Mouse (Mus musculus) forebrain, postnatal 0 days (tissue): Measurements from ENCODE around the gene Vmn1r160. TPM values are rescaled to one million over a fixed set of nuclear protein-coding genes. Genes with fewer than 3 reads are reported as not detected.
"Not testable (repeated sequence)": the region's sequence is repeated elsewhere in the genome, so short reads cannot be mapped to it uniquely, and the experiment has no call there.

Experiments
- ATAC-seq: fragments of 200-750 bp; cut with Nextera tagmentation; 2 replicates; pipeline ENCODE4 v1.8.0; 2017; ENCODE audit warnings: mild to moderate bottlenecking, moderate library complexity
- DNase-seq: peaks from one replicate; pipeline ENCODE4 v3.0.0-alpha.2; 2015
- H3K27ac ChIP-seq: fragments of 300-500 bp; sonication (generic); 2 replicates; pipeline ENCODE4 v1.5.1; 2014; ENCODE audit warnings: low read depth, mild to moderate bottlenecking, antibody characterized with exemption, low read length, moderate library complexity, mixed read lengths
- H3K27me3 ChIP-seq: fragments of 300-500 bp; sonication (generic); 2 replicates; pipeline ENCODE4 v1.6.1; 2014; ENCODE audit warnings: mild to moderate bottlenecking, low read length, mixed read lengths; ENCODE audit not compliant: insufficient read depth
- H3K36me3 ChIP-seq: fragments of 300-500 bp; sonication (generic); 2 replicates; pipeline ENCODE4 v1.6.1; 2014; ENCODE audit warnings: mild to moderate bottlenecking, moderate library complexity; ENCODE audit not compliant: insufficient read depth
- H3K4me1 ChIP-seq: fragments of 300-500 bp; sonication (generic); 2 replicates; pipeline ENCODE4 v1.6.1; 2014; ENCODE audit warnings: antibody characterized with exemption; ENCODE audit not compliant: insufficient read depth
- H3K4me2 ChIP-seq: fragments of 300-500 bp; sonication (generic); 2 replicates; pipeline ENCODE4 v1.6.1; 2014; ENCODE audit warnings: low read depth, mild to moderate bottlenecking, moderate library complexity
- H3K4me3 ChIP-seq: fragments of 300-500 bp; sonication (generic); 2 replicates; pipeline ENCODE4 v1.5.1; 2014; ENCODE audit warnings: low read depth, low read length, mixed read lengths
- H3K9ac ChIP-seq: fragments of 300-500 bp; sonication (generic); 2 replicates; pipeline ENCODE4 v1.6.1; 2014; ENCODE audit warnings: mild to moderate bottlenecking
- H3K9me3 ChIP-seq: fragments of 300-500 bp; sonication (generic); 2 replicates; pipeline ENCODE4 v1.6.1; 2016; ENCODE audit warnings: low read length
- WGBS: fragments of 180-500 bp; shearing (Covaris S2); extraction: QIAGEN DNeasy Blood & Tissue Kit; methylation state at CpG from one replicate; pipeline ENCODE4 v1.1.7; 2014; 5-methylcytosine and 5-hydroxymethylcytosine counted together
- polyA plus RNA-seq: library from polyadenylated mRNA; unstranded; fragments of >200 nt; fragmentation: Nextera tagmentation; extraction: Ambion mirVana; gene quantifications from 2 replicates; pipeline ENCODE4 v1.2.1, GENCODE M21; 2015
- total RNA-seq: library from RNA; depleted of rRNA; stranded (reverse); fragments of >200 nt; gene quantifications from 2 replicates; pipeline ENCODE4 v1.2.3, GENCODE M21; 2014; rRNA removed

The Vmn1r160 gene
- total RNA-seq (not detected in 2 replicates), polyA plus RNA-seq (not detected in 2 replicates)

- DNase-seq, ATAC-seq: not testable (repeated sequence)
- 13% methylated on average over 1 of the region's 3 CpGs for WGBS
Observed at GRCm38 (mm10) chr7:22870924-22871323, at the start of gene Vmn1r160. Vmn1r160 (plus strand) TSS chr7:22871224.

GRCm38 (mm10) chr7:22843505-22843904, 27.5 kb upstream of the Vmn1r160 start, which contains the start of gene Vmn1r159:
Vmn1r159 (minus strand) TSS chr7:22843605.
- H3K36me3 ChIP-seq, H3K9ac ChIP-seq, H3K27ac ChIP-seq, ATAC-seq, H3K4me1 ChIP-seq, H3K4me3 ChIP-seq, H3K4me2 ChIP-seq, DNase-seq, H3K9me3 ChIP-seq, H3K27me3 ChIP-seq: not testable (repeated sequence)
- 62% methylated on average over 2 of the region's 3 CpGs for WGBS

More at GRCm38 (mm10) chr7:22870924-22871323, at the start of gene Vmn1r160:
- H3K27ac ChIP-seq, H3K9me3 ChIP-seq, H3K4me1 ChIP-seq, H3K36me3 ChIP-seq, H3K4me2 ChIP-seq, H3K27me3 ChIP-seq, H3K4me3 ChIP-seq, H3K9ac ChIP-seq: not testable (repeated sequence)

Other genes starting within 250 kb of the Vmn1r160 start
- gene Vmn1r155, start 213.2 kb upstream of the Vmn1r160 start, total RNA-seq, result not detected in 2 replicates
- not detected in 2 replicates for gene Vmn1r155, start 213.2 kb upstream of the Vmn1r160 start, polyA plus RNA-seq
- gene Gm8693, start 178.9 kb upstream of the Vmn1r160 start, total RNA-seq, result not detected in 2 replicates
- gene Gm8693, start 178.9 kb upstream of the Vmn1r160 start, polyA plus RNA-seq, result not detected in 2 replicates
- not detected in 2 replicates for gene Gm4567, start 151.5 kb upstream of the Vmn1r160 start, total RNA-seq
- gene Gm4567, start 151.5 kb upstream of the Vmn1r160 start, polyA plus RNA-seq, result not detected in 2 replicates
- not detected in 2 replicates for gene Vmn1r157, start 109.5 kb upstream of the Vmn1r160 start, total RNA-seq
- not detected in 2 replicates for gene Vmn1r157, start 109.5 kb upstream of the Vmn1r160 start, polyA plus RNA-seq
- gene Vmn1r158, start 80.4 kb upstream of the Vmn1r160 start, total RNA-seq, result not detected in 2 replicates
- gene Vmn1r158, start 80.4 kb upstream of the Vmn1r160 start, polyA plus RNA-seq, result not detected in 2 replicates
- not detected in 2 replicates for gene Vmn1r159, start 27.6 kb upstream of the Vmn1r160 start, total RNA-seq
- not detected in 2 replicates for gene Vmn1r159, start 27.6 kb upstream of the Vmn1r160 start, polyA plus RNA-seq
- not detected in 2 replicates for gene Gm4214, start 113.4 kb downstream of the Vmn1r160 start, total RNA-seq
- not detected in 2 replicates for gene Gm4214, start 113.4 kb downstream of the Vmn1r160 start, polyA plus RNA-seq
- not detected in 2 replicates for gene Gm4216, start 148.7 kb downstream of the Vmn1r160 start, total RNA-seq
- not detected in 2 replicates for gene Gm4216, start 148.7 kb downstream of the Vmn1r160 start, polyA plus RNA-seq
- gene Vmn1r163, start 184.3 kb downstream of the Vmn1r160 start, total RNA-seq, result not detected in 2 replicates
- gene Vmn1r163, start 184.3 kb downstream of the Vmn1r160 start, polyA plus RNA-seq, result not detected in 2 replicates
- gene Gm8720, start 196.2 kb downstream of the Vmn1r160 start, total RNA-seq, result not detected in 2 replicates
- gene Gm8720, start 196.2 kb downstream of the Vmn1r160 start, polyA plus RNA-seq, result not detected in 2 replicates